Mouse (Mus musculus): ENCODE data around the gene Obsl1. TPM values are rescaled to one million over a fixed set of nuclear protein-coding genes. Genes with fewer than 3 reads are reported as not detected.

Obsl1 gene
- polyA plus RNA-seq, 2 experiments = 5.3 to 9.7 TPM

GRCm38 (mm10) chr1:75435475-75436328, 70.5 kb downstream of the Obsl1 start, which contains the start of gene Gmppa:
Gene Gmppa (plus strand): TSS chr1:75435930.
- TF ChIP-seq CTCF (IDR thresholded peaks at IDR 0.05; ENCODE audit: low read depth) (no peak), EP300 (IDR thresholded peaks at IDR 0.05; ENCODE audit: low read depth) (no peak)
- no peak within 1 kb of the TSS for H3K27ac ChIP-seq
- H3K4me1 ChIP-seq (replicated peaks; ENCODE audit: control insufficient read depth in 2 of 2, insufficient read depth in 2 of 2, low read length in 1 of 2) = peaks cover 0 to 13% of the 10 kb centered on the region in 2 experiments; a peak in 3 of 4 replicates
- H3K9me3 ChIP-seq (ENCODE audit: control insufficient read depth, low read length) = no peaks in the 10 kb centered on the region
- DNase-seq (ENCODE audit: low read depth in 3 of 3, low spot score in 3 of 3) (peak; percentile 48 to 65 (median 56)), ATAC-seq (ENCODE audit: insufficient read depth) (peak; percentile 62)
- 6% methylated on average over 28 of the region's 28 CpGs for WGBS (ENCODE audit: insufficient replicate concordance)
- H3K27me3 ChIP-seq (ENCODE audit: control insufficient read depth, insufficient read depth, low read length) = no peaks in the 10 kb centered on the region; the same call in 1 of the 2 replicates
- H3K9ac ChIP-seq (replicated peaks) = peak within 1 kb of the TSS; percentile 77
- H3K36me3 ChIP-seq (replicated peaks; ENCODE audit: control insufficient read depth, insufficient read depth, low read depth) = no peaks in the 10 kb centered on the region
- peak within 1 kb of the TSS; percentile 72 to 98 for H3K4me3 ChIP-seq (ENCODE audit: insufficient read depth in 1 of 2, low read depth in 2 of 2, low read length in 2 of 2)
- H3K4me2 ChIP-seq (ENCODE audit: low read depth) = peak within 1 kb of the TSS; percentile 81

Other genes with a start within 250 kb of the Obsl1 start
- 0.26 and 0.28 TPM in 2 replicates for gene Ptprn, start 241.9 kb downstream of the Obsl1 start, polyA plus RNA-seq (2012; rRNA removed)
- gene Ptprn, start 241.9 kb downstream of the Obsl1 start, polyA plus RNA-seq (2014; fragmentation: Nextera tagmentation; extraction: Ambion mirVana) = 0.08 and 0.17 TPM in 2 replicates
- not detected in 2 replicates for gene Resp18, start 228.0 kb downstream of the Obsl1 start, polyA plus RNA-seq (2012; rRNA removed)
- not detected in 2 replicates for gene Resp18, start 228.0 kb downstream of the Obsl1 start, polyA plus RNA-seq (2014; fragmentation: Nextera tagmentation; extraction: Ambion mirVana)
- gene Dnpep, start 188.5 kb downstream of the Obsl1 start, polyA plus RNA-seq (2012; rRNA removed) = 35.6 and 39.3 TPM in 2 replicates
- 43.4 and 48.4 TPM in 2 replicates for gene Dnpep, start 188.5 kb downstream of the Obsl1 start, polyA plus RNA-seq (2014; fragmentation: Nextera tagmentation; extraction: Ambion mirVana)
- gene Des, start 146.1 kb downstream of the Obsl1 start, polyA plus RNA-seq (2012; rRNA removed) = 1.1 TPM in 2 replicates
- 1.4 and 2.1 TPM in 2 replicates for gene Des, start 146.1 kb downstream of the Obsl1 start, polyA plus RNA-seq (2014; fragmentation: Nextera tagmentation; extraction: Ambion mirVana)
- 8.4 and 8.5 TPM in 2 replicates for gene Speg, start 131.2 kb downstream of the Obsl1 start, polyA plus RNA-seq (2012; rRNA removed)
- 8.4 and 9.5 TPM in 2 replicates for gene Speg, start 131.2 kb downstream of the Obsl1 start, polyA plus RNA-seq (2014; fragmentation: Nextera tagmentation; extraction: Ambion mirVana)
- 34.3 and 38.2 TPM in 2 replicates for gene Gmppa, start 70.5 kb downstream of the Obsl1 start, polyA plus RNA-seq (2012; rRNA removed)
- gene Gmppa, start 70.5 kb downstream of the Obsl1 start, polyA plus RNA-seq (2014; fragmentation: Nextera tagmentation; extraction: Ambion mirVana) = 22.8 and 31.1 TPM in 2 replicates
- gene Asic4, start 56.0 kb downstream of the Obsl1 start, polyA plus RNA-seq (2012; rRNA removed) = 0.03 TPM in 2 replicates
- not detected in 2 replicates for gene Asic4, start 56.0 kb downstream of the Obsl1 start, polyA plus RNA-seq (2014; fragmentation: Nextera tagmentation; extraction: Ambion mirVana)
- 5.0 and 5.2 TPM in 2 replicates for gene Chpf, start 27.1 kb downstream of the Obsl1 start, polyA plus RNA-seq (2012; rRNA removed)
- 2.8 and 3.6 TPM in 2 replicates for gene Chpf, start 27.1 kb downstream of the Obsl1 start, polyA plus RNA-seq (2014; fragmentation: Nextera tagmentation; extraction: Ambion mirVana)
- gene Tmem198, start 26.9 kb downstream of the Obsl1 start, polyA plus RNA-seq (2012; rRNA removed) = 0.13 and 0.18 TPM in 2 replicates
- 0.09 TPM in 1 of 2 replicates, not detected in the other for gene Tmem198, start 26.9 kb downstream of the Obsl1 start, polyA plus RNA-seq (2014; fragmentation: Nextera tagmentation; extraction: Ambion mirVana)
- gene Inha, start 625 bp upstream of the Obsl1 start, polyA plus RNA-seq (2012; rRNA removed) = 1.3 and 1.8 TPM in 2 replicates
- 0.17 and 0.28 TPM in 2 replicates for gene Inha, start 625 bp upstream of the Obsl1 start, polyA plus RNA-seq (2014; fragmentation: Nextera tagmentation; extraction: Ambion mirVana)
- 5.8 and 5.9 TPM in 2 replicates for gene Stk11ip, start 15.1 kb upstream of the Obsl1 start, polyA plus RNA-seq (2012; rRNA removed)
- 3.4 and 4.2 TPM in 2 replicates for gene Stk11ip, start 15.1 kb upstream of the Obsl1 start, polyA plus RNA-seq (2014; fragmentation: Nextera tagmentation; extraction: Ambion mirVana)
- gene Slc4a3, start 39.8 kb upstream of the Obsl1 start, polyA plus RNA-seq (2012; rRNA removed) = 1.2 and 1.4 TPM in 2 replicates
- gene Slc4a3, start 39.8 kb upstream of the Obsl1 start, polyA plus RNA-seq (2014; fragmentation: Nextera tagmentation; extraction: Ambion mirVana) = 0.44 and 0.77 TPM in 2 replicates

Measured in liver, embryonic 14.5 days (tissue).